8 mouse cellular contexts compared by ENCODE assay signal in the genomic region with DNA sequence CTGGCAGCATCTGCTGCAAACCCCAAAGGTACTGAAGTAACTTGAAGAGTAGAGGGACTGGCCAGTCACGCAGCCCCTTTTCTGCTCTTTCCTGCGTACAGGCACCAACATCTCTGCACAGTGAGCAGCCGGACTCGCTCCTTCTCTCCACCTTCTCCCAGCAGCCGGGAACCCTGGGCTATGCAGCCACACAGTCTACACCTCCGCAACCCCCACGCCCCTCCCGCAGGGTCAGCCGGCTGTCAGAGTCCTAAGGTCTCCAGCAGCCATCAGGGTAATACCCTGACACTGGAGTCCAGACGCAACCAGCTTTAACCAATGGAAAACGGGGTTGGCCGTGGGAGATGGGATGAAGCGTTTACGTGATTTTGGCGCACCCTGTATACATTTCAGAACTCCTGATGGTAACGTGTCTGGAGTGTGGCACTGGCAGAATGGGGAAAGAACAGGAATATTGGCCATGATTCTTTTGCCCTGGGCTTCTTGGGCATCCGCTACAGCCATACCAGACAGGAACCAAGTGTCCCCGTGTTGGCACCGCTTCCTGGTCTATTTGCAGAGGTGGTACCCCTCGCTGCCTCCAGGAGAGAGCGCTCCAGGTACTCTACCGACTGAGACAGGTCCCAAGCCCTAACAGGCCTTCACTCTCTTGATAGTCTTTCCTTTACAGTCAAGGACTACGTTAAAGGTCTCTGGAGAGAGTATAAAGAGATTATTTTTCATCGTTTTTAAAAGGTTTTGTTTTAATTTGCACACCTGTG. TPM values are rescaled to one million over a fixed set of nuclear protein-coding genes. Genes with fewer than 3 reads are reported as not detected.
DNase-seq lines count a peak whose midpoint lies in the region; ATAC-seq and TF ChIP-seq lines count a peak whose summit lies in the region.

No protein-coding gene starts in this region.

- no peak overlapping the region for H3K27ac ChIP-seq in lung, embryonic 14.5 days (ENCODE audit: low read depth)
- no peak overlapping the region for H3K27ac ChIP-seq in forebrain, embryonic 12.5 days
- H3K27ac ChIP-seq in intestine, postnatal 0 days (ENCODE audit: low read depth, low read length): no peak overlapping the region
- H3K27ac ChIP-seq in neural tube, embryonic 12.5 days: no peak overlapping the region

- H3K4me3 ChIP-seq in lung, embryonic 14.5 days (ENCODE audit: low read depth, low read length): no peak overlapping the region
- H3K4me3 ChIP-seq in forebrain, embryonic 12.5 days (replicated peaks): peak overlapping the region; percentile 25
- no peak overlapping the region for H3K4me3 ChIP-seq in intestine, postnatal 0 days (ENCODE audit: low read depth, low read length)
- H3K4me3 ChIP-seq in neural tube, embryonic 12.5 days: 0 out of 2 replicates have a peak overlapping the region, but pooled peaks have one; percentile 11

- H3K9ac ChIP-seq in lung, embryonic 14.5 days: no peak overlapping the region
- H3K9ac ChIP-seq in forebrain, embryonic 12.5 days: 0 out of 2 replicates have a peak overlapping the region, but pooled peaks have one; percentile 36
- H3K9ac ChIP-seq in intestine, postnatal 0 days (ENCODE audit: low read depth, low read length): no peak overlapping the region
- 0 out of 2 replicates have a peak overlapping the region, but pooled peaks have one; percentile 21 for H3K9ac ChIP-seq in neural tube, embryonic 12.5 days

- 23% methylated on average over 24 of the region's 24 CpGs for WGBS in lung, embryonic 14.5 days
- 26% methylated on average over 24 of the region's 24 CpGs for WGBS in forebrain, embryonic 12.5 days
- 31% methylated on average over 24 of the region's 24 CpGs for WGBS in intestine, postnatal 0 days
- 41% methylated on average over 24 of the region's 24 CpGs for WGBS in neural tube, embryonic 12.5 days

- no peaks in the 10 kb centered on the region for H3K36me3 ChIP-seq in lung, embryonic 14.5 days (ENCODE audit: insufficient read depth)
- no peaks in the 10 kb centered on the region for H3K36me3 ChIP-seq in forebrain, embryonic 12.5 days (replicated peaks)
- no peaks in the 10 kb centered on the region for H3K36me3 ChIP-seq in intestine, postnatal 0 days (ENCODE audit: control insufficient read depth, insufficient read depth)
- no peaks in the 10 kb centered on the region for H3K36me3 ChIP-seq in neural tube, embryonic 12.5 days

- H3K9me3 ChIP-seq in lung, embryonic 14.5 days (ENCODE audit: low read depth, low read length): no peaks in the 10 kb centered on the region; the same call in 1 of the 2 replicates
- H3K9me3 ChIP-seq in forebrain, embryonic 12.5 days: no peaks in the 10 kb centered on the region
- H3K9me3 ChIP-seq in intestine, postnatal 0 days (ENCODE audit: control insufficient read depth): no peaks in the 10 kb centered on the region
- H3K9me3 ChIP-seq in neural tube, embryonic 12.5 days: no peaks in the 10 kb centered on the region

- no peak for DNase-seq in lung, embryonic 14.5 days
- DNase-seq in lung, postnatal 36 days: no peak
- no peak for DNase-seq in layer of hippocampus, adult 9-10 months (ENCODE audit: low spot score)
- no peak for DNase-seq in layer of hippocampus, postnatal 25 days (ENCODE audit: extremely low spot score in 1 of 2, low spot score in 1 of 2)
- DNase-seq in heart, adult 18-20 months: no peak

- H3K27me3 ChIP-seq in lung, embryonic 14.5 days (ENCODE audit: insufficient read depth, low read length): no peaks in the 10 kb centered on the region
- no peaks in the 10 kb centered on the region; the same call in 1 of the 2 replicates for H3K27me3 ChIP-seq in forebrain, embryonic 12.5 days
- H3K27me3 ChIP-seq in intestine, postnatal 0 days (replicated peaks; ENCODE audit: control insufficient read depth, insufficient read depth, low read length): no peaks in the 10 kb centered on the region
- 0 out of 2 replicates have a peak, but pooled peaks cover 3% of the 10 kb centered on the region for H3K27me3 ChIP-seq in neural tube, embryonic 12.5 days (replicated peaks)

- peak overlapping the region; percentile 48 for H3K4me2 ChIP-seq in lung, embryonic 14.5 days
- H3K4me2 ChIP-seq in forebrain, embryonic 12.5 days: peak overlapping the region; percentile 49
- peak overlapping the region; percentile 35 for H3K4me2 ChIP-seq in intestine, postnatal 0 days (replicated peaks; ENCODE audit: low read depth)
- peak overlapping the region; percentile 53 for H3K4me2 ChIP-seq in neural tube, embryonic 12.5 days (replicated peaks)

- peak; percentile 40; the same call in 1 of the 2 replicates for ATAC-seq in lung, embryonic 14.5 days (ENCODE audit: insufficient read depth)
- no peak for ATAC-seq in forebrain, embryonic 12.5 days (ENCODE audit: low FRiP score)
- no peak for ATAC-seq in intestine, postnatal 0 days
- no peak for ATAC-seq in neural tube, embryonic 12.5 days (ENCODE audit: low FRiP score, low read depth)

- peak; percentile 41 for TF ChIP-seq CTCF in lung, embryonic 14.5 days (IDR thresholded peaks at IDR 0.05; ENCODE audit: low read depth)
- TF ChIP-seq CTCF in intestine, postnatal 0 days (IDR thresholded peaks at IDR 0.05; ENCODE audit: low read depth): peak; percentile 38; the same call in 1 of the 2 replicates

- no peaks in the 10 kb centered on the region for H3K4me1 ChIP-seq in lung, embryonic 14.5 days (ENCODE audit: insufficient read depth)
- peaks cover 7% of the 10 kb centered on the region for H3K4me1 ChIP-seq in forebrain, embryonic 12.5 days
- no peaks in the 10 kb centered on the region for H3K4me1 ChIP-seq in intestine, postnatal 0 days (replicated peaks; ENCODE audit: control insufficient read depth, insufficient read depth, low read length)
- H3K4me1 ChIP-seq in neural tube, embryonic 12.5 days: peaks cover 4% of the 10 kb centered on the region; the same call in 1 of the 2 replicates

RNA-seq across cellular contexts. Expression of a gene that starts 5.7 kb away (rescaled TPM):
- polyA plus RNA-seq in lung, embryonic 14.5 days (2014; fragmentation: Nextera tagmentation; extraction: Ambion mirVana): 717 and 719 TPM in 2 replicates
- 453 and 454 TPM in 2 replicates for polyA plus RNA-seq in forebrain, embryonic 12.5 days (2016; fragmentation: Nextera tagmentation; extraction: Ambion mirVana)
- polyA plus RNA-seq in intestine, postnatal 0 days (2015; fragmentation: Nextera tagmentation; extraction: Ambion mirVana): 434 and 438 TPM in 2 replicates
- 385 and 410 TPM in 2 replicates for polyA plus RNA-seq in neural tube, embryonic 12.5 days (2016; fragmentation: Nextera tagmentation; extraction: Ambion mirVana)
- 100 to 1,000 TPM; 535 to 544 TPM for total RNA-seq in layer of hippocampus, postnatal 25 days (2021)
- 100 to 1,000 TPM; 431 to 565 TPM for total RNA-seq in heart, adult 18-20 months (2021)

Comparison
In these comparisons a context has a peak if more than half of its experiments do, and no peak if none do; other contexts are left out.
1. H3K4me3 ChIP-seq: peak in forebrain, embryonic 12.5 days (single experiment) and neural tube, embryonic 12.5 days (single experiment); none in lung, embryonic 14.5 days (single experiment) and intestine, postnatal 0 days (single experiment).
2. H3K9ac ChIP-seq: peak in forebrain, embryonic 12.5 days (single experiment) and neural tube, embryonic 12.5 days (single experiment); none in lung, embryonic 14.5 days (single experiment) and intestine, postnatal 0 days (single experiment).
3. Peak in every context shown above with its lines, with median percentiles within 50 percentile points of each other: H3K4me2 ChIP-seq.